Mouse (Mus musculus) spleen, adult 2 months (tissue): Measurements from ENCODE around the gene Chpf.
A peak's percentile ranks its signal among the peaks of the same experiment; 100 is the strongest.

Experiments used
- CTCF ChIP-seq: fragments of 200-500 bp; IDR thresholded peaks from 2 replicates; pipeline ENCODE4 v1.5.1; 2011; ENCODE audit warnings: mild to moderate bottlenecking, inconsistent platforms; ENCODE audit not compliant: insufficient read depth, insufficient read length, insufficient replicate concordance; ENCODE audit errors: extremely low read depth
- POLR2A ChIP-seq: fragments of 200-500 bp; IDR thresholded peaks from 2 replicates; pipeline ENCODE4 v1.6.1; 2011; ENCODE audit warnings: low read depth, low read length, inconsistent platforms

- TF ChIP-seq POLR2A, result no peak
- TF ChIP-seq CTCF, result peak; percentile 73; the same call in 1 of the 2 replicates
Observed at GRCm38 (mm10) chr1:75425796-75426471, 53.2 kb downstream of the Chpf start.
